Mouse (Mus musculus) liver, embryonic 16.5 days (tissue): ENCODE measurements around the gene Prkn. TPM values are rescaled to one million over a fixed set of nuclear protein-coding genes. Genes with fewer than 3 reads are reported as not detected.

Source experiments
- ATAC-seq: fragments of 200-750 bp; cut with Nextera tagmentation; 2 replicates; pipeline ENCODE4 v1.8.0; 2017; ENCODE audit warnings: low read depth, mild to moderate bottlenecking, moderate number of reproducible peaks, moderate library complexity
- H3K27ac ChIP-seq: fragments of 300-500 bp; sonication (generic); 2 replicates; pipeline ENCODE4 v1.5.1; 2014; ENCODE audit warnings: mild to moderate bottlenecking, low read length
- H3K27me3 ChIP-seq: fragments of 300-500 bp; sonication (generic); 2 replicates; pipeline ENCODE4 v1.6.1; 2014; ENCODE audit warnings: low read depth, low read length, mixed read lengths; ENCODE audit not compliant: control insufficient read depth, insufficient read depth
- H3K36me3 ChIP-seq: fragments of 300-500 bp; sonication (generic); 2 replicates; pipeline ENCODE4 v1.6.1; 2014; ENCODE audit warnings: mild to moderate bottlenecking; ENCODE audit not compliant: control insufficient read depth, insufficient read depth
- H3K4me1 ChIP-seq: fragments of 300-500 bp; sonication (generic); 2 replicates; pipeline ENCODE4 v1.6.1; 2014; ENCODE audit warnings: low read depth, low read length, mixed read lengths; ENCODE audit not compliant: control insufficient read depth
- H3K4me2 ChIP-seq: fragments of 300-500 bp; sonication (generic); 2 replicates; pipeline ENCODE4 v1.6.1; 2014; ENCODE audit warnings: low read depth, low read length, mixed read lengths
- H3K4me3 ChIP-seq: fragments of 300-500 bp; sonication (generic); 2 replicates; pipeline ENCODE4 v1.5.1; 2014; ENCODE audit warnings: low read depth, mild to moderate bottlenecking, low read length
- H3K9ac ChIP-seq: fragments of 300-500 bp; sonication (generic); 2 replicates; pipeline ENCODE4 v1.6.1; 2014; ENCODE audit warnings: low read depth, low read length
- H3K9me3 ChIP-seq: fragments of 300-500 bp; sonication (generic); replicated peaks from 2 replicates; pipeline ENCODE4 v1.6.1; 2016; ENCODE audit warnings: low read length; ENCODE audit not compliant: control insufficient read depth
- WGBS: fragments of 180-500 bp; shearing (Covaris S2); extraction: QIAGEN DNeasy Blood & Tissue Kit; methylation state at CpG from one replicate; pipeline ENCODE4 v1.1.7; 2014; ENCODE audit not compliant: insufficient replicate concordance; 5-methylcytosine and 5-hydroxymethylcytosine counted together
- polyA plus RNA-seq: library from polyadenylated mRNA; unstranded; fragments of >200 nt; fragmentation: Nextera tagmentation; extraction: Ambion mirVana; gene quantifications from 2 replicates; pipeline ENCODE4 v1.2.1, GENCODE M21; 2015

The Prkn gene
- polyA plus RNA-seq, 1 experiment from 2014 or later = 0.70 TPM

- no peak overlapping the region for H3K4me2 ChIP-seq
Observed at GRCm38 (mm10) chr17:10947614-10948013, 107.4 kb downstream of the Prkn start.

GRCm38 (mm10) chr17:10959066-10959864, 119.1 kb downstream of the Prkn start:
- WGBS = 58% methylated on average over 10 of the region's 10 CpGs
- Histone ChIP-seq H3K9me3 (no peaks in the 10 kb centered on the region), H3K27me3 (no peaks in the 10 kb centered on the region), H3K27ac (no peak overlapping the region), H3K4me3 (no peak overlapping the region), H3K4me1 (no peaks in the 10 kb centered on the region), H3K4me2 (no peak overlapping the region), H3K36me3 (no peaks in the 10 kb centered on the region), H3K9ac (no peak overlapping the region)
- no peak for ATAC-seq

More at GRCm38 (mm10) chr17:10947614-10948013, 107.4 kb downstream of the Prkn start:
- Histone ChIP-seq H3K27ac (no peak overlapping the region), H3K4me1 (no peaks in the 10 kb centered on the region), H3K27me3 (no peaks in the 10 kb centered on the region), H3K4me3 (no peak overlapping the region), H3K36me3 (no peaks in the 10 kb centered on the region), H3K9ac (no peak overlapping the region), H3K9me3 (no peaks in the 10 kb centered on the region)
- WGBS = 46% methylated on average over 2 of the region's 2 CpGs
- ATAC-seq = no peak

GRCm38 (mm10) chr17:10962151-10962550, 122.0 kb downstream of the Prkn start:
- no peaks in the 10 kb centered on the region for H3K4me1 ChIP-seq
- H3K27me3 ChIP-seq = no peaks in the 10 kb centered on the region
- no peaks in the 10 kb centered on the region for H3K36me3 ChIP-seq
- H3K9ac ChIP-seq = no peak overlapping the region
- ATAC-seq = no peak
- H3K9me3 ChIP-seq = no peaks in the 10 kb centered on the region
- no peak overlapping the region for H3K4me3 ChIP-seq
- no peak overlapping the region for H3K4me2 ChIP-seq
- no peak overlapping the region for H3K27ac ChIP-seq
- 71% methylated on average over 5 of the region's 5 CpGs for WGBS

- WGBS = 37% methylated on average over 4 of the region's 4 CpGs
- Histone ChIP-seq H3K27ac (no peak overlapping the region), H3K27me3 (no peaks in the 10 kb centered on the region), H3K9me3 (no peaks in the 10 kb centered on the region), H3K4me2 (no peak overlapping the region), H3K36me3 (no peaks in the 10 kb centered on the region), H3K4me3 (no peak overlapping the region), H3K9ac (no peak overlapping the region), H3K4me1 (no peaks in the 10 kb centered on the region)
- ATAC-seq = no peak
Observed at GRCm38 (mm10) chr17:10982136-10982535, 142.0 kb downstream of the Prkn start.

- H3K9me3 ChIP-seq = no peaks in the 10 kb centered on the region
- no peaks in the 10 kb centered on the region for H3K36me3 ChIP-seq
- H3K4me3 ChIP-seq = no peak overlapping the region
- no peak overlapping the region for H3K4me2 ChIP-seq
- no peaks in the 10 kb centered on the region for H3K4me1 ChIP-seq
- H3K27ac ChIP-seq = no peak overlapping the region
- no peak for ATAC-seq
- no peak overlapping the region for H3K9ac ChIP-seq
- 55% methylated on average over 4 of the region's 4 CpGs for WGBS
- H3K27me3 ChIP-seq = no peaks in the 10 kb centered on the region
Observed at GRCm38 (mm10) chr17:10987040-10987439, 146.9 kb downstream of the Prkn start.

GRCm38 (mm10) chr17:10997291-10997690, 157.1 kb downstream of the Prkn start:
- Histone ChIP-seq H3K4me3 (no peak overlapping the region), H3K9ac (no peak overlapping the region), H3K36me3 (no peaks in the 10 kb centered on the region), H3K27ac (no peak overlapping the region), H3K4me2 (no peak overlapping the region), H3K9me3 (no peaks in the 10 kb centered on the region), H3K4me1 (no peaks in the 10 kb centered on the region), H3K27me3 (no peaks in the 10 kb centered on the region)
- WGBS = 56% methylated on average over 5 of the region's 5 CpGs
- no peak for ATAC-seq

GRCm38 (mm10) chr17:11023371-11023770, 183.2 kb downstream of the Prkn start:
- no peak overlapping the region for H3K27ac ChIP-seq
- no peaks in the 10 kb centered on the region for H3K9me3 ChIP-seq
- no peak overlapping the region for H3K4me2 ChIP-seq
- no peak overlapping the region for H3K9ac ChIP-seq
- no peaks in the 10 kb centered on the region for H3K27me3 ChIP-seq
- WGBS = 52% methylated on average over 2 of the region's 2 CpGs
- no peaks in the 10 kb centered on the region for H3K36me3 ChIP-seq
- ATAC-seq = no peak
- H3K4me3 ChIP-seq = no peak overlapping the region
- no peaks in the 10 kb centered on the region for H3K4me1 ChIP-seq

GRCm38 (mm10) chr17:11029348-11029747, 189.2 kb downstream of the Prkn start:
- ATAC-seq = no peak
- WGBS = 71% methylated on average over 4 of the region's 4 CpGs
- H3K27ac ChIP-seq = no peak overlapping the region
- no peak overlapping the region for H3K4me2 ChIP-seq
- no peak overlapping the region for H3K4me3 ChIP-seq
- H3K9ac ChIP-seq = no peak overlapping the region
- no peaks in the 10 kb centered on the region for H3K27me3 ChIP-seq
- no peaks in the 10 kb centered on the region for H3K9me3 ChIP-seq
- H3K36me3 ChIP-seq = no peaks in the 10 kb centered on the region
- H3K4me1 ChIP-seq = no peaks in the 10 kb centered on the region

- no peak overlapping the region for H3K4me2 ChIP-seq
- 69% methylated on average over 4 of the region's 4 CpGs for WGBS
Observed at GRCm38 (mm10) chr17:11030936-11031335, 190.8 kb downstream of the Prkn start.

More at GRCm38 (mm10) chr17:11030936-11031335, 190.8 kb downstream of the Prkn start:
- ATAC-seq = no peak
- H3K4me1 ChIP-seq = no peaks in the 10 kb centered on the region
- no peak overlapping the region for H3K9ac ChIP-seq
- H3K36me3 ChIP-seq = no peaks in the 10 kb centered on the region
- no peak overlapping the region for H3K4me3 ChIP-seq
- no peaks in the 10 kb centered on the region for H3K27me3 ChIP-seq
- no peak overlapping the region for H3K27ac ChIP-seq
- H3K9me3 ChIP-seq = no peaks in the 10 kb centered on the region
